24 mouse cellular contexts compared by ENCODE assay signal in the genomic region with DNA sequence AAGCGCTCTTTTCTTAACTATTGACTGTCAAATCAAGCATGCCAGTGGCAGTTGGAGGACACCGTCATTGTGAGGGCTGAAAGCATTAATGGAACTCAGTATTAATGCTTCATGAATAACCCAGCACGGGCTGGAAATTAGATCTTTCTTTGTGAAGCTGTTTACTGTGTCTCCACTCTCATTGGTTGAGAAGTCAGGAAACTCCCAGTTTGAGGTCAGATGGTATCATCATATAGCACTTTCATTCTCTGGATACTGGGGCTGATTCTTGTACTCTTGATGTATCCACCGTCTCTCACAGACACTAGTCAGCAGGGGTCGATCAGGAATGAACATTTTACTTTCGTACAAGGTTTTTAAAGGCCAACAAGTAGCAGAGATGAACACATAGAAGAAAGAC. TPM values are rescaled to one million over a fixed set of nuclear protein-coding genes. Genes with fewer than 3 reads are reported as not detected.
DNase-seq lines count a peak whose midpoint lies in the region; ATAC-seq and TF ChIP-seq lines count a peak whose summit lies in the region.
"Had no signal": no experiment of that assay in that cellular context is flagged by ENCODE, and none has a peak within 500 bp of the region (broad histone marks: within the 10 kb centered on the region; RNA-seq: fewer than 3 reads in every experiment).

No protein-coding gene starts in this region.

- no peak overlapping the region for H3K9ac ChIP-seq in heart, embryonic 16.5 days (ENCODE audit: low read length)
- H3K9ac ChIP-seq: embryonic facial prominence, embryonic 15.5 days; forebrain, embryonic 15.5 days; hindbrain, embryonic 13.5 days had no signal

- peak overlapping the region; percentile 16; the same call in 1 of the 2 replicates for H3K27ac ChIP-seq in heart, embryonic 16.5 days (ENCODE audit: low read length)
- no peak overlapping the region for H3K27ac ChIP-seq in left cerebral cortex, adult 2 months
- H3K27ac ChIP-seq: embryonic facial prominence, embryonic 15.5 days; forebrain, embryonic 10.5 days; forebrain, embryonic 15.5 days; hindbrain, embryonic 13.5 days; hindbrain, postnatal 0 days had no signal

- no peak overlapping the region for H3K4me2 ChIP-seq in heart, embryonic 16.5 days (ENCODE audit: low read depth, low read length)
- H3K4me2 ChIP-seq: embryonic facial prominence, embryonic 15.5 days; forebrain, embryonic 15.5 days; hindbrain, embryonic 13.5 days had no signal

- no peak for ATAC-seq in heart, embryonic 16.5 days (replicated peaks; ENCODE audit: extremely low read depth, insufficient read depth, low FRiP score)
- ATAC-seq in inflammation-experienced regulatory T-cells, adult 6 months = peak; percentile 84
- ATAC-seq: forebrain, embryonic 15.5 days had no signal

- no peaks in the 10 kb centered on the region for H3K27me3 ChIP-seq in heart, embryonic 16.5 days (ENCODE audit: control insufficient read depth, insufficient read depth, low read length)
- H3K27me3 ChIP-seq: embryonic facial prominence, embryonic 15.5 days; forebrain, embryonic 15.5 days; hindbrain, embryonic 13.5 days had no signal

- no peaks in the 10 kb centered on the region for H3K36me3 ChIP-seq in heart, embryonic 16.5 days (ENCODE audit: control insufficient read depth, insufficient read depth)
- H3K36me3 ChIP-seq: embryonic facial prominence, embryonic 15.5 days; forebrain, embryonic 10.5 days; forebrain, embryonic 15.5 days; G1E; heart, embryonic 10.5 days; hindbrain, embryonic 13.5 days had no signal

- no peaks in the 10 kb centered on the region for H3K9me3 ChIP-seq in heart, embryonic 16.5 days (replicated peaks; ENCODE audit: control insufficient read depth, low read length)
- H3K9me3 ChIP-seq: embryonic facial prominence, embryonic 15.5 days; forebrain, embryonic 10.5 days; forebrain, embryonic 15.5 days; heart, embryonic 10.5 days; hindbrain, embryonic 13.5 days had no signal

- H3K4me1 ChIP-seq in heart, embryonic 16.5 days (ENCODE audit: control insufficient read depth, insufficient read depth, low read length) = peaks cover 27% of the 10 kb centered on the region
- H3K4me1 ChIP-seq: embryonic facial prominence, embryonic 15.5 days; forebrain, embryonic 15.5 days; hindbrain, embryonic 13.5 days had no signal

- intact Hi-C loops in left cerebral cortex, adult 2 months (cut with DNase I) = no loop called here

- H3K4me3 ChIP-seq in heart, embryonic 16.5 days (ENCODE audit: low read length) = no peak overlapping the region
- H3K4me3 ChIP-seq in left cerebral cortex, adult 2 months = no peak overlapping the region
- H3K4me3 ChIP-seq: embryonic facial prominence, embryonic 15.5 days; erythroblast, embryonic 14.5 days; forebrain, embryonic 10.5 days; forebrain, embryonic 15.5 days; heart, embryonic 10.5 days; hindbrain, embryonic 13.5 days had no signal

- TF ChIP-seq CTCF in left cerebral cortex, adult 2 months (IDR thresholded peaks at IDR 0.05) = no peak

- no peak for DNase-seq in heart, adult 18-20 months
- DNase-seq in T-cell, adult 2 months (ENCODE audit: low spot score) = peak; percentile 31
- no peak for DNase-seq in layer of hippocampus, adult 18-20 months (ENCODE audit: low spot score in 2 of 2)
- DNase-seq in left cerebral cortex, adult 2 months (ENCODE audit: extremely low spot score in 1 of 2, low spot score in 2 of 2) = no peak
- no peak for DNase-seq in cerebellum, adult 11 months
- DNase-seq: adrenal gland, adult 2 months; adrenal gland, postnatal 25 days; B cell, adult 2 months; cerebellum, adult 2 months; cerebellum, postnatal 10 days; embryo, embryonic 11 days; gastrocnemius, postnatal 36 days; heart, adult 11 months; heart, postnatal 14 days had no signal

- WGBS in heart, embryonic 16.5 days = 84% methylated on average over 6 of the region's 6 CpGs

RNA-seq across cellular contexts. Expression of gene Camk2d, which starts 54.6 kb away (rescaled TPM):
- polyA plus RNA-seq in heart, embryonic 16.5 days (2015; fragmentation: Nextera tagmentation; extraction: Ambion mirVana) = 111 and 112 TPM in 2 replicates
- 100 to 1,000 TPM; 132 to 135 TPM for total RNA-seq in heart, adult 18-20 months (2021)
- polyA plus RNA-seq in inflammation-experienced regulatory T-cells, adult 6 months (2017; shearing (Covaris generic)) = 10 to 100 TPM; 57.4 to 90.2 (median 67.9) TPM
- 10 to 100 TPM; 42.6 to 48.9 TPM for total RNA-seq in layer of hippocampus, adult 18-20 months (2021)
- total RNA-seq in left cerebral cortex, adult 2 months (2021) = 100 to 1,000 TPM; 176 to 181 TPM
- polyA plus RNA-seq: erythroblast, embryonic 14.5 days; G1E had no signal
